Comparison of ENCODE assay signal across 24 mouse cellular contexts in genomic region chr1:146833888-146834287, GRCm38 (mm10).
DNase-seq lines count a peak whose midpoint lies in the region; ATAC-seq lines count a peak whose summit lies in the region.
"Had no signal": no experiment of that assay in that cellular context is flagged by ENCODE, and none has a peak within 500 bp of the region (broad histone marks: within the 10 kb centered on the region; RNA-seq: fewer than 3 reads in every experiment).

No protein-coding gene starts in this region.

- no peak overlapping the region for H3K9ac ChIP-seq in limb, embryonic 11.5 days (ENCODE audit: low read length)
- no peak overlapping the region for H3K9ac ChIP-seq in midbrain, embryonic 13.5 days (replicated peaks)
- H3K9ac ChIP-seq: forebrain, embryonic 15.5 days; heart, embryonic 13.5 days; intestine, embryonic 15.5 days had no signal

- H3K9me3 ChIP-seq in limb, embryonic 11.5 days (ENCODE audit: control insufficient read depth, low read length): no peaks in the 10 kb centered on the region
- no peaks in the 10 kb centered on the region for H3K9me3 ChIP-seq in limb, embryonic 10.5 days (replicated peaks)
- no peaks in the 10 kb centered on the region for H3K9me3 ChIP-seq in midbrain, embryonic 13.5 days
- no peaks in the 10 kb centered on the region for H3K9me3 ChIP-seq in midbrain, embryonic 10.5 days (replicated peaks)
- H3K9me3 ChIP-seq: forebrain, embryonic 10.5 days; forebrain, embryonic 15.5 days; heart, embryonic 10.5 days; heart, embryonic 13.5 days; intestine, embryonic 15.5 days had no signal

- no peaks in the 10 kb centered on the region for H3K27me3 ChIP-seq in limb, embryonic 11.5 days (ENCODE audit: control insufficient read depth, insufficient read depth, low read length)
- H3K27me3 ChIP-seq in limb, embryonic 10.5 days (ENCODE audit: low read depth, poor library complexity, severe bottlenecking): no peaks in the 10 kb centered on the region
- H3K27me3 ChIP-seq in midbrain, embryonic 13.5 days: no peaks in the 10 kb centered on the region
- no peaks in the 10 kb centered on the region for H3K27me3 ChIP-seq in midbrain, embryonic 10.5 days (ENCODE audit: low read depth, poor library complexity, severe bottlenecking)
- H3K27me3 ChIP-seq: CH12.LX; forebrain, embryonic 15.5 days; heart, embryonic 13.5 days; intestine, embryonic 15.5 days; Patski had no signal

- ATAC-seq in limb, embryonic 11.5 days (ENCODE audit: insufficient number of reproducible peaks, low FRiP score, low TSS enrichment, low read depth): peak; percentile 44; the same call in 1 of the 2 replicates
- peak; percentile 58; the same call in 1 of the 2 replicates for ATAC-seq in midbrain, embryonic 13.5 days
- ATAC-seq: forebrain, embryonic 15.5 days; hindbrain, embryonic 16.5 days; intestine, embryonic 15.5 days; Patski had no signal

- no peaks in the 10 kb centered on the region for H3K4me1 ChIP-seq in limb, embryonic 11.5 days (ENCODE audit: control insufficient read depth, insufficient read depth, low read length)
- no peaks in the 10 kb centered on the region for H3K4me1 ChIP-seq in limb, embryonic 10.5 days
- H3K4me1 ChIP-seq in midbrain, embryonic 13.5 days (replicated peaks): no peaks in the 10 kb centered on the region
- H3K4me1 ChIP-seq in midbrain, embryonic 10.5 days: no peaks in the 10 kb centered on the region
- H3K4me1 ChIP-seq: forebrain, embryonic 10.5 days; forebrain, embryonic 15.5 days; heart, embryonic 10.5 days; heart, embryonic 13.5 days; intestine, embryonic 15.5 days had no signal

- intact Hi-C loops in heart, postnatal 25 days (cut with DNase I): no loop called here

- H3K36me3 ChIP-seq in limb, embryonic 11.5 days (ENCODE audit: control insufficient read depth, insufficient read depth, low read length): no peaks in the 10 kb centered on the region
- H3K36me3 ChIP-seq in limb, embryonic 10.5 days: no peaks in the 10 kb centered on the region
- no peaks in the 10 kb centered on the region for H3K36me3 ChIP-seq in midbrain, embryonic 13.5 days
- no peaks in the 10 kb centered on the region for H3K36me3 ChIP-seq in midbrain, embryonic 10.5 days
- H3K36me3 ChIP-seq: forebrain, embryonic 10.5 days; forebrain, embryonic 15.5 days; G1E; heart, embryonic 10.5 days; heart, embryonic 13.5 days; intestine, embryonic 15.5 days had no signal

- H3K4me3 ChIP-seq in limb, embryonic 11.5 days (ENCODE audit: low read depth, low read length): no peak overlapping the region
- no peak overlapping the region for H3K4me3 ChIP-seq in limb, embryonic 10.5 days
- no peak overlapping the region for H3K4me3 ChIP-seq in midbrain, embryonic 13.5 days (replicated peaks)
- no peak overlapping the region for H3K4me3 ChIP-seq in midbrain, embryonic 10.5 days
- H3K4me3 ChIP-seq: forebrain, embryonic 10.5 days; forebrain, embryonic 15.5 days; heart, adult 2 months; heart, embryonic 10.5 days; heart, embryonic 13.5 days; intestine, embryonic 15.5 days had no signal

- no peak overlapping the region for H3K4me2 ChIP-seq in limb, embryonic 11.5 days (ENCODE audit: low read depth, severe bottlenecking)
- no peak overlapping the region for H3K4me2 ChIP-seq in midbrain, embryonic 13.5 days (replicated peaks)
- H3K4me2 ChIP-seq: forebrain, embryonic 15.5 days; heart, embryonic 13.5 days; intestine, embryonic 15.5 days had no signal

- DNase-seq in heart, adult 11 months: peak; percentile 70
- DNase-seq in heart, postnatal 25 days (ENCODE audit: low spot score): no peak
- no peak for DNase-seq in limb, embryonic 11.5 days (ENCODE audit: low spot score)
- no peak for DNase-seq in limb, embryonic 10.5 days (ENCODE audit: low spot score)
- no peak for DNase-seq in midbrain, embryonic 10.5 days (ENCODE audit: low spot score)
- DNase-seq: adrenal gland, postnatal 10 days; adrenal gland, postnatal 36 days; B cell, adult 2 months; cerebellum, adult 18-20 months; cerebellum, adult 9-10 months; cerebellum, postnatal 14 days; gastrocnemius, postnatal 25 days; heart, adult 2 months; heart, postnatal 14 days had no signal

- 8% methylated on average over 1 of the region's 1 CpGs for WGBS in limb, embryonic 11.5 days
- 28% methylated on average over 1 of the region's 1 CpGs for WGBS in limb, embryonic 10.5 days
- WGBS in midbrain, embryonic 13.5 days: 17% methylated on average over 1 of the region's 1 CpGs
- 26% methylated on average over 1 of the region's 1 CpGs for WGBS in midbrain, embryonic 10.5 days

- no peak overlapping the region for H3K27ac ChIP-seq in limb, embryonic 11.5 days (replicated peaks; ENCODE audit: low read depth, low read length)
- no peak overlapping the region for H3K27ac ChIP-seq in limb, embryonic 10.5 days
- no peak overlapping the region for H3K27ac ChIP-seq in midbrain, embryonic 13.5 days
- H3K27ac ChIP-seq in midbrain, embryonic 10.5 days (replicated peaks): no peak overlapping the region
- H3K27ac ChIP-seq: forebrain, embryonic 10.5 days; forebrain, embryonic 15.5 days; heart, adult 2 months; heart, embryonic 10.5 days; heart, embryonic 13.5 days; intestine, embryonic 15.5 days had no signal
